Mouse (Mus musculus): ENCODE data around the gene Paqr9. TPM values are rescaled to one million over a fixed set of nuclear protein-coding genes. Genes with fewer than 3 reads are reported as not detected.

The Paqr9 gene
- total RNA-seq, 2 experiments from 2014 or later: 2.8 to 3.5 TPM

DNA sequence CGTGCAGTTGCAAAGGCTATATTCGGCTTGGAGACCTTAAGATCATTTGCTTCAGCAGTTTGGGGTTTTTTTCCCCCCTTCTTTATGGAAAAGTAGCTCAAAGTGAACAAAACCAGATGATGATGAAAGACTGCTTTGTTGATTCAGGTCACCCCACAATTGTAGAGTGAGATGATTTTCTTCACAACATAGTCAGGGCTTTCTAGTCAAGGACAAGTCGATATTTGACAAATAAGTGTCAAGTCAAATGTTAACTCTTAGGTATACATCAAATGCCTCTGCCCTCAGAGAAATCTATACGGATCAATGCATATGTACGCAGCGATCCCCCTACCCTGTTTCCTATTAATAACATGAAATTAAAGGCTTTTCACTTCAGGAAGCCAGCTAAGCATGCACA, 17.0 kb upstream of the Paqr9 start:
- no peak for DNase-seq (ENCODE audit: low spot score in 2 of 2)

DNA sequence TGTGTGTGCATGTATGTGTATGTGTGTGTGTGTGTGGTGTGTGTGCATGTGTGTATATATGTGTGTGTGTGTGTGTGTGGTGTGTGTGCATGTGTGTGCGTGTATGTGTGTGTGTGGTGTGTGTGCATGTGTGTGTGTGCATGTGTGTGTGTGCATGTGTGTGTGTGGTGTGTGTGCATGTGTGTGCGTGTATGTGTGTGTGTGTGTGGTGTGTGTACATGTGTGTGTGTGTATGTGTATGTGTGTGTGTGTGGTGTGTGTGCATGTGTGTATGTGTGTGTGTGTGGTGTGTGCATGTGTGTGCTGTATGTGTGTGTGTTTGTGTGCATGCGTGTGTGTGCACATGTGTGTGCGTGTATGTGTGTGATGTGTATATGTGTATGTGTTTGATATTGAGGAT, 14.9 kb upstream of the Paqr9 start:
- DNase-seq (ENCODE audit: low spot score in 2 of 2): no peak

DNA sequence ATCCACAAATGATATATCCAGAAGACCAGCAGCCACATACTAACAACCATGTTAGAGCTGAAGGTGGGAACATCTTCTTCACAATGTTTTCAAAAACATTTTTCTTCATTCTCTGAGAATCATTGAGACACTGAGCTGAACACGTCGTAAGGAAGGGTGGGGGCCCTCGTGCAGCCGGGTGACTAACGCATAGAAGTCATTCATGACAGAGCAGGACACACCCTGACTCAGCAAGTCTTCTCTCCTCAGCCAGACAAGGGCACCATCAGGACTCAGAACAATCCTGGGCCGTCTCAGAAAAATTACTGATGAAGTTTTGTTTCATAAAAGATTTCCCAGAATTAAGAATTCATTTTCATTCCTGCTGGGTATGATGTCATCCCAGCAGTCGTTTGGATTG, 12.8 kb upstream of the Paqr9 start:
- no peak for DNase-seq (ENCODE audit: low spot score in 2 of 2)

DNA sequence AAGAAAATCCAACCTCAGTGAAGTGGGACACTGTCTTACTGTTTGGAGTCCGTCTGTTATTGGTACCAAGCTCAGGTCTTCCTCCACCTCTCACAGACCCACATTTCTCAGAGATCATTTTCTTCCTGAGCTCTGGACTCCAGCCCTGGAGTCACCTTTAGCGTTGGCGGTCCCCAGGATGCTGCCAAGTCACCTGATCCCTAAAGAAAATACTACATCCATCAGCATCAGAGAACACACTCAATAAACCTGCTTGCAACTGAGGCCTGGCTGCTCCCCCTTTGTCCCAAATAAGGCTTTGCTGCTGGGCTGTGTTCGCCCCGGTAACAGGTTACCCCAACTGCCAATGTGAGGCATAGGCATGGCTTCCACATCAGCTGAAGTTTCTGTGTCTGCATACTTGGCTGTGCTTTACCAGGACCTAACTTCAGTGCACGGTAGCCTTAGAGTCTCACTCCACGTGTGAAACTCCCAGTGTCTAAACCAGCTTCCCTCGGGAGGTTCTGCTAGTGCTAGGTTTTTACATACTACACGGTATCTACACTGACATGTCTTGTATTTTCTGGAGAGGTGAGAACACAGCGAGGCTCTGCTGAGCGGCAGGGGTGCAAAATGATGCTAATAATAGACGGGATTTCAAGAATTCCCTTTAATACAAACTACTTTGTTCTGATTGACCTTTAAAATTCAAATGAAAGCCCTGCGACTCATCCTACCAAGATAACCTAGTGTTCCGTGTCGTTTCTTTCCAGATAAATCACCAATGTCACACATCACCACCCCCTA, 9.6 kb upstream of the Paqr9 start:
- no peak for DNase-seq (ENCODE audit: low spot score in 2 of 2)

DNA sequence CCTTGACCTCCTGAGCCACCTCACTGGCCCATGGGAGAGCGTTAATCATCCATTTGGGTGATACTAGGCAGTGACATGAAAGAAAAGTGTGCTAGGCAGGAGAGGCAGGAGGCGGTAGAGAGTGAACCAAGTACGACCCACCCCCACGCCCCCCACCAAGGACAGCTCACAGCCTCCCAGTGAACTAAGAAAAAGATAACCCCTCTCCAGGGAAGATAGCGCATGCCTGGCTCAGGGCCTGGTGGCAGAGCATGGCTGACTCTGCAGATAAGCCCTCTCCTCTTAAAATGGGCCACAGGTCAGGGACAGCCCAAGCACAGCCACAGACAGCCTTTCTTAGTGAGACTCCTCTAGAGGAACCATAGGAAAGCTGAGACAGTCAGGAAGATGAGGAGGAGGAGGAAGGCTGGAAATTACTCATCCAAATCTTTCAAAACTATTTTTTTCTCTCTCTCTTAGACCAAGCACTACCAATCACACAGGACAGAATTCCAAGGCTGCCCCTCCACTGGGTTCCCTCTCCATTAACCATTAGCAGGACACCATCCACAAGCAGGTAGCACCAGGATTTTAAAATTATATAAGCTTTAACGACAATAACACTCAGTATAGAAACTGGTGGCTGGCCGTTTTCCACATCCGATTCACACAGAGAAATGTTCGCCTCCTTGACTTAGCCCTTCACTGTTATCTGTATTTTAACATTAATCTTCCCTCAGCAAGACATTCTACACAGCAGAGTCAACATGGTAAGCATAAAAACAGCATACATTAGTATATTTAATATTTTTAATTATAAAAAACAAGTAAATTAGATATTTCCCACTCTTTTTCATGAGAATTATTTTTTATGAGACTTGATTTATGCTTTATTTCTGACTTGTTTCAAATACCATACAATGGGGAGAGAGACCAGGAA, 8.3 kb upstream of the Paqr9 start:
- no peak for DNase-seq (ENCODE audit: low spot score in 2 of 2)

DNA sequence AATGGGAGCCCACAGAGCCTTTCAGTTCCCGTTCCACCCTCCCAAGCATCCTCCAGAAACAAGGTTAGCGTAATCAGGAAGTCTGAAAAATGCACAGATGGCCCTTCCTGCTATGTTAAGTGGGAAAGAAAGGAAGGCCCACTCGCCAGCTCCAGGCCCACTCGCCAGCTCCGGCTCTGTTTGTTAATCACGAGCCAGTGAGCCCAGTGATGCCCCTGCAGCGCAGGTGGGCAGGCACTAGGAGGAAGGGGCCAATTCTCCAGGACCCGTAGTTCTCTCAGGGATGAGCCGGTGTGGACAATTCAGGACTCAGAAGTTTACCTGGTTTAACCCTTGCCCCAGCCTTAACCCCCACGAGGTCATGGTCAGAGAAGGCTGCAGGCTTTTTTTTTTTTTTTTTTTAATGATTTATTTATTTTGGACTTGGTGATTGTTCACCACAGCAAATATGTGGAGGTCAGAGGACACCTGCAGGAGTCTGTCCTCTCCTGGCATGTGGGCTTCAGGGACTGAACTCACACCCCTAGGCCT, 7.2 kb upstream of the Paqr9 start:
- no peak for DNase-seq (ENCODE audit: low spot score in 2 of 2)

DNA sequence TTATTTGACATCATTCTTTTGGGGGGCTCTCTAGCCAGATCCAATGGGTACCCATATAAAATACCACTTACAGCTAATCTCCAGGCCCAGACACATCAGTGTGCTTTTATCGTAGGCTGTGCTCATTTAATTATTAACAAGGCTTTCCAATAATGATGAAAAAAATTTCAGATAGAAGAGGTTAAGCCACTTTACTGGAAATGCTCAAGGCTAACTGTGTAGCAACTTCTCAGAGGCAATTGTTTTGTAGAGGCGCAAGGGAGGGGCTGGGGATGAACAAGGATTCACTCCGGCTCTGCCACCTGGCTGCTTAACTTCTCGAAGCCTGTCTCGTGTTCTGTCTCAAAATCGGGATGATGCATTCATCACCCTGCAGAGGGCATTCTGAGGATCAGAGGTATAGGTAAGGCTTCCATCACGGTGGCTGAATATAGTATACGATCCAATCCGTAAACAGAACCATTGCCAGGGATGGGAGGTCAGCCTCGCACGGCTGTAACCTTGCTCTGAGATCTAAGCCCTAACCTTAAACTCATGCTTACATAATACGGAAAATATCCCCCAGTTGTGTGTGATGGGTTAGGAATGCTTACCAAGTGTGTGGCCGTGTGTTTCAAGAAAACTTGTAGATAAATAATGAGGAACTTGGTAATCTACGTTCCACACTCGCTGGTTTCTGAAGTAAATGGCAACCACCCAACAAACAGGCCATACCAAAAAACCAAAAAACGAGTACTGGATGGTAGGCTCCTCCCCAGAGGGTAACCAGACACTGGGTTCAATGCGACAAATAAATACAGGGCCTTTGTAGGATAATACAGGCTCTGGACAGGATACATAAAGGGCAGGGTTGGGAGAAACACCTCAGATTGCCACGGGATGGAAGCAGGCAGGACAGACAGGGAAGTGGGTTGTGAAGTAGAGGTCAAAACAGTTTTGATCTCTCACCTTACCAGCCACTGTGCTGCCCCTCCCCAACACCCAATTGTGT, 4.9 kb upstream of the Paqr9 start:
- DNase-seq (ENCODE audit: low spot score in 2 of 2): no peak

DNA sequence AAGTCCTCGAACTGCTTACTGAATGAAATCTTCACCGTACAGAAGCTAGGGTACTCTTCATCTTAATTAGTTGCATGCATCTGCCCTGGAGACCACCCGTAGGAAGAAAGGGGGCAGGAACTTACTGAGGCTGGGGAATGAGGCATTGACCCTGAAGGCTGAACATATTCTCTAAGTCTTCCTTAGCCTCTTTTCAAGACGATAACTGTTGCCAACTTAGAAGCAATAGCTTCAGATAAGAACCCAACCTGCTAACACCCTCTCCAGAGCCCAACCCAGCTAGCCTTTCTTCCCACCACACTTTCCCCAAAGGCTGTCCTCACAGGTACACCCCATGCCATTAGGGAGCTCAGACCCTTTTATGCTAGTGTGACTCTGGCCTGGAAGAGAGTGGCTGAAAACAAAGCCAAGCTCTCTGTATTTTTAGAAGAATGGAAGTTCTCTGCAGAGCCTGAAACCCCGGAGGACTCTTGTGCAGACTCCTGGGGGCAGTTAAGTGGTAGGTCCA, 4.2 kb upstream of the Paqr9 start:
- DNase-seq (ENCODE audit: low spot score in 2 of 2): no peak

DNA sequence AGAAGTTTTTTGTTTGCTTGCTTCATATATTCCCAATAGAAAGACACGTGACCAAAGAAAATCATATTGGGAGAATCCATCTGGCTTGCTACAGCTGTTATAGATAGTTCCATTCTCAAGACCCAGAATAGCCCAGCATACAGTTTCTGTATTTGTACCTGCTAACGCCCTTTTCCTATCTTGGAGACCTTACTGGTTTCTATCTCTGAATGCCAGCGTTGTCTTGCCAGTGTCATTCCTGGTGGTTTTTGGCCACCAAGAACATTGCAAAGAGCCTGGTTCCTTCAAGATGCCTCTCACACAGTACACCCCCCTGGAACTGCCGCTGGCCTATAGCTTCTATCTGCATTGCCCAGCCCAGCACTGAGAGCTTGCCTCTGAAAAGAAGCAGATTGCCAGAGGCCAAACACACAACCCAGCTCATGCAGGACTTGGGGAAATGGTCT, 3.4 kb upstream of the Paqr9 start:
- no peak for DNase-seq (ENCODE audit: low spot score in 2 of 2)

DNA sequence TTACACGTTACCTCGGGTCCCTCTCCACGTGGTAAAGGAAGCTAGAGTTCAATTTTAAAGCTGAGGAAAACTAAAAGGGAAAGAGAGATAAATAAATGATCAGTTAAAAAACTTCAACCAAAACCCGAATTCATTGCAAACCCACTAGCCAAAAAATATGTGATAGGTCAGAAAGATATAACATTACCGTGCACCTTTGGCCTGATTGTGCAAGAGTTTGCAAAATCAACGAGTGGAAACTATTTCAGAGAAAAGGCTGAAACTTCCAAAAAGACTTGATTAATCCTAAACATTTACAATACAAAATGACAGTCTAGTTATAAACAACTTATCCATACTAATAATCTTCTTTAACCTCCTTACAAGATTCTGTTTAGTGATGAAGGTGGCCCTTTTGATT, 1.7 kb upstream of the Paqr9 start:
- no peak for DNase-seq (ENCODE audit: low spot score in 2 of 2)

DNA sequence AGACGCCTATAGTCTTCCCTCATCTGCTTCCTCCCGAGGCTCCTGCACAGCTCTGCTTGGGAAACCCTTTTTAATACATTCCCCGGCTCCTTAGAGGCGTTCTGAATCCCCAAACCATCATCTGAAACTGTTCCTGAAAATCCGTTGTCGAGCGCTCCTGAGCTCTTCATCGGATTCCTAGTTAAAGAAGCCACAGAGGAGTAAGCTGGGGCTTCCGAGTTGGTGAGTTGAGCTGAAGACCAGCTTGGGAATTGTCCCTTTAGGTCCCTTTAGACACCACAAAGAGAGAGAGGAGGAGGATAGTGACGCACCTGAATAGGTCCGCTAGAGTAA, 765 bp upstream of the Paqr9 start:
- DNase-seq (ENCODE audit: low spot score in 2 of 2): no peak

DNA sequence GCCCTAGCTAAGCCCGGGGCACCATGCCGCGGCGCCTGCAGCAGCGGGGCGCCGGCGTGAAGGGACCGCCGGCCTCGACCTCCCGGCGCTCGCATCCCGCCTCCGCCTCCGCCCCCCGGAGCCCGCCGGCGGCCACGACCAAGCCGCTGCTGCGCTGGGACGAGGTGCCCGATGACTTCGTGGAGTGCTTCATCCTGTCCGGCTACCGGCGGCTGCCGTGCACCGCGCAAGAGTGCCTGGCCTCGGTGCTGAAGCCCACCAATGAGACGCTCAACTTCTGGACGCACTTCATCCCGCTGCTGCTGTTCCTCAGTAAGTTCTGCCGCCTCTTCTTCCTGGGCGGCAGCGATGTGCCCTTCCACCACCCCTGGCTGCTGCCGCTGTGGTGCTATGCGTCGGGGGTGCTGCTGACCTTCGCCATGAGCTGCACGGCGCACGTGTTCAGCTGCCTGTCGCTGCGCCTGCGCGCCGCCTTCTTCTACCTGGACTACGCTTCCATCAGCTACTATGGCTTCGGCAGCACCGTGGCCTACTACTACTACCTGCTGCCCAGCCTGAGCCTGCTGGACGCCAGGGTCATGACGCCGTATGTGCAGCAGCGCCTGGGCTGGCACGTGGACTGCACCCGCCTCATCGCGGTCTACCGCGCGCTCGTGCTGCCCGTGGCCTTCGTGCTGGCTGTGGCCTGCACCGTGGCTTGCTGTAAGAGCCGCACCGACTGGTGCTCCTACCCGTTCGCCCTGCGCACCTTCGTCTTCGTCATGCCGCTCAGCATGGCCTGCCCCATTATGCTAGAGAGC, 679 bp downstream of the Paqr9 start:
- DNase-seq (ENCODE audit: low spot score in 2 of 2): peak in 1 of 2 experiments; percentile 12

DNA sequence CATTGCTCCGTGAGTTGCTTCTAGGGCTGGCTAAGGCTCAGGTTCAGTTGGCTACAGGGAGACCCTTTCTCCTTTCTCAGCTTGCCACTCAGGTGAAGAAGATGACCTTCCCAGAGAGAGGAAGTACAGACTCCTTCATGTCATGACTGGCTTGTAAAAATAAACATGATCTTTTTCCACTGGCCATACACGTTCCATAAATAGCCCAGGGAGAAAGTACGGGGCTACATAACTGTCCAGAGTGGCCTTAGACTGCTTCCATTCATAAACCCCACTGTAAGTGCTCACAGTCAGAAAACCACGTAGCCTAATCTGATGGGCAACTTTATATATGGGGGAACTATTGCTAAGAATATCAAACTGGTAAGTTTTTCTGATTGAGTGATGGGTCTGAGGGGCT, 4.6 kb downstream of the Paqr9 start:
- DNase-seq (ENCODE audit: low spot score in 2 of 2): no peak

DNA sequence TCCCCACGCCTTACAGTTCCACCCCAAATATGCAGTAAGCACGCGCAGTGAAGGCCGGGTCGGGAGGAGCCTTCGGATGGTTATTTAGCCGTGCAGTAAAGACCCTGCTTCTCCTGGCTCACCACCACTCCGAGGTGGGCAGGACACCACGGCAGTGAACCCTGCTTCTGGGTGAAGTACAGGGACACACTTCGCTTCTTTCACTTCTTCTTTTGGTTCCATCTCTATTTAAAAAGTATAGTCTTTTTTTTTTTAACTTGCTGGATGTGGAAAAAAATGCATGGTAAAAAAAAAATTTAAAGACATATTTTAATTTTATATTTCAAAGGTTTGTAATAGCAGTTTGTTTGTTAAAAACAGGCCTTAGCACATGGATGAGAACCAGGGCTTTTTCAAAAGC, 6.9 kb downstream of the Paqr9 start:
- no peak for DNase-seq (ENCODE audit: low spot score in 2 of 2)

DNA sequence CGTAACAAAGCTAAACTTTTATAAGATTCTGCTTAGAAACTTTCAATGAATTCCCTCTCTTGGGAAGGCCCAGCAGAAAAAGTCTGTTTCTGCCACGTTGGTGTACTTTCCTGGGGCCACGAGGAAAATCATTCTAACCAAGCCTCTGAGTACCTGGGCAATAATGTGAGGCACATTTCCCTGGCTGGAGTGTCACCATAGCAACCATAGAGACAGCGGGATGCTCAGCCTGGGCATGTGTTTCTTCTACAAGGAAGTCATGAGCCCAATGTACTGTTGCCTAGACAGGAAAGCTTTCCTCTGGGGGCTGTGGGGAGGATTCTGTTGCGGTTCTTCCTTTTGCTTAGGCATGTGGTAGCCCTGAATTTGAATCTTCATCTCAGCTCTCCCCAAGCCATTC, 7.5 kb downstream of the Paqr9 start:
- DNase-seq (ENCODE audit: low spot score in 2 of 2): no peak

DNA sequence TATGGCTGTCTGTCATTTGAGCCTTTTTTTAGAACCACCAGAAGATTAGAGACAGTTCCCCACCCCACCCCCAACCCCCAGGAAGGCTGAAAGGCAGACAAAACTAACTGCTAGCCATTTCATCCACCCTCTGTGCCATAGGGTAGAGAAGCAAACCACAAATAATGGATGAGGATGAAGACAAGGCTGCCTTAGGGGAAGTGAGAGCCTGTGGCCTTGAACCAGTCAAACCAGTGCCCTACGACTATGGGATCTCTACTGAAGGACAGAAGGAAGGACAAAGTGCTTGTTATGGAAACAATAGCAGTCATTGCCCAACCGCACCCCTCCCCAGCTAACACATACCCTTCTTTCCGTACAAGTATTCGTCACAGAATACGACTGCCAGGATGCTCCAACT, 9.8 kb downstream of the Paqr9 start:
- DNase-seq (ENCODE audit: low spot score in 2 of 2): no peak

DNA sequence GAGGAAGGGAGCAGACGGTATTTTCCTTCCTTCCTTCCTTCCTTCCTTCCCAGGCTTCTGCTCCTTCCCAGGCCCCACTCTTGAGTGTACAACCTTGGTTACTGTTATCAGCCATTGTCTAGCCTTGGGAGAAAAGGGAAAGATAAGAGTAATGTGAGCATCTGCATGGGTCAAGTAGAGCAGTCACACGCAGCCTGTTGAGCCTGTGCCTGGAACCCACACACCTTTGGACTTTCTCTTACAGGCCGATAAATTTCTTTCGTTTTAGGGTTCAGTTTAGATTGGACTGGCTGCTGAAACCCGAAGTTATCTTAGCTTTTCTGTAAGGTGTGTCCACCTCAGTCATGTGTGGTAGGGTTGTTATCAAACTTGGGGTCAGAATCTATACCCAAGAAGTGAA, 10.5 kb downstream of the Paqr9 start:
- no peak for DNase-seq (ENCODE audit: low spot score in 2 of 2)

DNA sequence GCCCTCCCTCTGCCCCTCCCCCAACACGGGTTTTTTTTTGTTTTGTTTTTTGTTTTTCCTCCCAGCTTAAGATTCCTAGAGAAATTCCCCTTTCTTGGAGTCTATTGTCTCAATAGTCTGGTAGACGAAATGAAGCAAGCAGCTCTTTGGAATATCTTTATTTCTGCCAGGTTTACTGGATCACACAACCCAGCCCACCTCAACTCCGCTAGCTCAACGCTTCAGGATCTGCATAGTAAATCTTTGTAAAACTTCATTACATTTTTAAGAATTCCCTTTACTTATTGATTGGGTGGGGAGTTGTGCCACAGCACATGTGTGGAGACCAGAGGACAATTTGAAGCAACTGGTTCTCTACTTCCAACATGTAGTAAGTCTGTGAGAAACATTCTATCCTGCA, 11.1 kb downstream of the Paqr9 start:
- DNase-seq (ENCODE audit: low spot score in 2 of 2): no peak

DNA sequence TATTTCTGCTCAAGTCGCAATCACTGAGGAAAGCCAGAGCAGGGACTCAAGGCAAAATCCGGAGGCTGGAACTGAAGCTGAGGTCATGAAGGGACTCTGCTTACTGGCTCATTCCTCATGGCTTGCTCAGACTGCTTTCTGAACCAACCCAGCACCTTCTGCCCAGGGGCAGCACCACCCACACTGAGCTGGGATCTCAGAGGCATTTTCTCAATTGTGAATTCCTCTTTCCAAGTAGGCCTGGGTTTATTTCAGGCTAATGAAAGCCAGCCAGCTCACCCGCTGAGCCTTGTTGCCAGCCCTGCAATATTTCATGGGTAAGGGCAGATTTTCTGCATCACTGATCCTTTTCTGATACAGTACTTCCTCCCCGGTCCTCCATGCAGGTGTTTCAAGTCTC, 12.0 kb downstream of the Paqr9 start:
- DNase-seq (ENCODE audit: low spot score in 2 of 2): no peak

DNA sequence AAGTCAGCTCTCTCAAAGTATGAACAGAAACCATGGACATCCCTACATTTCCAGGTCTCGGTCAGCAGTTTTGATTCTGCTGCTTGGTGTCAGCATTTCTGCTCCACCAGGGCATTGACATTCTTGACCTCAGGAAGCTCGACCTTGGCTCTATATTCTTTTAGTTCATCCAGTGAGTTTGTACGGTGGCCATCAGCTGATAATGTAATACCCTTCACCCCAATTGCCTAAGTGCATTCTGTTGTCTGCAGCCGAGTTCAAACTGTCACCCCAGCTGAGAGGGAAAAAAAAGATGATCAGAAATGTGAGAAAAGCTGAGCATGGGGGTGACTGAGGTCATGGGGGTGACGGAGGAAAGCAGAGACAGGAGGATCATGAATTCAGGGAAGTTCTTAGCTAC, 13.1 kb downstream of the Paqr9 start:
- no peak for DNase-seq (ENCODE audit: low spot score in 2 of 2)

All from gastrocnemius, postnatal 4 days (tissue).